Comparison of ENCODE assay signal across 10 mouse cellular contexts in genomic region chr12:73025490-73025889, GRCm38 (mm10). TPM values are rescaled to one million over a fixed set of nuclear protein-coding genes. Genes with fewer than 3 reads are reported as not detected.
A peak's percentile ranks its signal among the peaks of the same experiment; 100 is the strongest.
DNase-seq lines count a peak whose midpoint lies in the region; ATAC-seq and TF ChIP-seq lines count a peak whose summit lies in the region.
"Had no signal": no experiment of that assay in that cellular context is flagged by ENCODE, and none has a peak within 500 bp of the region (broad histone marks: within the 10 kb centered on the region; RNA-seq: fewer than 3 reads in every experiment).

No protein-coding gene starts in this region.

- no peak for ATAC-seq in embryonic facial prominence, embryonic 13.5 days (ENCODE audit: insufficient number of reproducible peaks, insufficient read depth, low FRiP score, low TSS enrichment, low read depth)
- no peak for ATAC-seq in midbrain, embryonic 13.5 days

- no peak for DNase-seq in embryonic facial prominence, embryonic 10.5 days (ENCODE audit: low spot score)
- peak; percentile 95 for DNase-seq in 3T3-L1 (ENCODE audit: low read depth, low spot score)
- DNase-seq in gastrocnemius, adult 2 months, result peak; percentile 97
- DNase-seq in heart, postnatal 4 days, result peak; percentile 89
- no peak for DNase-seq in frontal cortex, postnatal 10 days (ENCODE audit: low spot score in 2 of 2)
- no peak for DNase-seq in neural tube, embryonic 10.5 days (ENCODE audit: extremely low spot score, low spot score)
- DNase-seq: right cerebral cortex, postnatal 4 days had no signal

- H3K36me3 ChIP-seq in embryonic facial prominence, embryonic 13.5 days, result no peaks in the 10 kb centered on the region
- no peaks in the 10 kb centered on the region for H3K36me3 ChIP-seq in embryonic facial prominence, embryonic 10.5 days (replicated peaks)
- H3K36me3 ChIP-seq in midbrain, embryonic 13.5 days, result no peaks in the 10 kb centered on the region

- 0 out of 2 replicates have a peak overlapping the region, but pooled peaks have one; percentile 28 for H3K27ac ChIP-seq in embryonic facial prominence, embryonic 13.5 days
- H3K27ac ChIP-seq in embryonic facial prominence, embryonic 10.5 days (replicated peaks), result no peak overlapping the region
- H3K27ac ChIP-seq in gastrocnemius, adult 2 months, result peak overlapping the region; percentile 87
- no peak overlapping the region for H3K27ac ChIP-seq in midbrain, embryonic 13.5 days

- no peaks in the 10 kb centered on the region for H3K9me3 ChIP-seq in embryonic facial prominence, embryonic 13.5 days
- no peaks in the 10 kb centered on the region for H3K9me3 ChIP-seq in embryonic facial prominence, embryonic 10.5 days
- no peaks in the 10 kb centered on the region for H3K9me3 ChIP-seq in midbrain, embryonic 13.5 days

- H3K4me1 ChIP-seq in embryonic facial prominence, embryonic 13.5 days, result peaks cover 4% of the 10 kb centered on the region; the same call in 1 of the 2 replicates
- H3K4me1 ChIP-seq in embryonic facial prominence, embryonic 10.5 days, result no peaks in the 10 kb centered on the region
- H3K4me1 ChIP-seq in midbrain, embryonic 13.5 days (replicated peaks), result no peaks in the 10 kb centered on the region

- no peak overlapping the region for H3K4me2 ChIP-seq in embryonic facial prominence, embryonic 13.5 days
- no peak overlapping the region for H3K4me2 ChIP-seq in midbrain, embryonic 13.5 days (replicated peaks)
- H3K4me2 ChIP-seq: liver, embryonic 11.5 days had no signal

- H3K9ac ChIP-seq in embryonic facial prominence, embryonic 13.5 days, result no peak overlapping the region
- H3K9ac ChIP-seq in midbrain, embryonic 13.5 days (replicated peaks), result no peak overlapping the region

- TF ChIP-seq CTCF in gastrocnemius, adult 2 months (IDR thresholded peaks at IDR 0.05), result no peak

- no peaks in the 10 kb centered on the region for H3K27me3 ChIP-seq in embryonic facial prominence, embryonic 13.5 days
- no peaks in the 10 kb centered on the region for H3K27me3 ChIP-seq in embryonic facial prominence, embryonic 10.5 days (replicated peaks; ENCODE audit: low read depth, poor library complexity, severe bottlenecking)
- H3K27me3 ChIP-seq in midbrain, embryonic 13.5 days, result peaks cover 19% of the 10 kb centered on the region

- intact Hi-C loops in gastrocnemius, adult 2 months (cut with DNase I), result no loop called here

- 49% methylated on average over 8 of the region's 8 CpGs for WGBS in embryonic facial prominence, embryonic 13.5 days
- 72% methylated on average over 8 of the region's 8 CpGs for WGBS in embryonic facial prominence, embryonic 10.5 days
- WGBS in midbrain, embryonic 13.5 days, result 83% methylated on average over 8 of the region's 8 CpGs

- H3K4me3 ChIP-seq in embryonic facial prominence, embryonic 13.5 days, result no peak overlapping the region
- H3K4me3 ChIP-seq in embryonic facial prominence, embryonic 10.5 days, result no peak overlapping the region
- H3K4me3 ChIP-seq in gastrocnemius, adult 2 months, result peak overlapping the region; percentile 47
- H3K4me3 ChIP-seq in midbrain, embryonic 13.5 days (replicated peaks), result no peak overlapping the region

RNA-seq across cellular contexts. Expression of gene Six1, which starts 28.2 kb away (rescaled TPM):
- 34.3 and 35.0 TPM in 2 replicates for polyA plus RNA-seq in embryonic facial prominence, embryonic 13.5 days (2015; fragmentation: Nextera tagmentation; extraction: Ambion mirVana)
- polyA plus RNA-seq in embryonic facial prominence, embryonic 10.5 days (2016; fragmentation: Nextera tagmentation; extraction: Ambion mirVana), result 38.4 and 45.4 TPM in 2 replicates
- 10 to 100 TPM; 59.8 to 68.4 TPM for total RNA-seq in gastrocnemius, adult 2 months (2021)
- total RNA-seq in heart, postnatal 4 days (2021), result under 1 TPM; 0.19 to 0.54 TPM
- 0.64 and 0.70 TPM in 2 replicates for polyA plus RNA-seq in midbrain, embryonic 13.5 days (2015; fragmentation: Nextera tagmentation; extraction: Ambion mirVana)

Comparison
In these comparisons a context has a peak if more than half of its experiments do, and no peak if none do; other contexts are left out.
1. H3K27ac ChIP-seq: peak in embryonic facial prominence, embryonic 13.5 days (single experiment) and gastrocnemius, adult 2 months (single experiment); none in embryonic facial prominence, embryonic 10.5 days (single experiment) and midbrain, embryonic 13.5 days (single experiment).
2. DNase-seq: peak in 3T3-L1 (single experiment), gastrocnemius, adult 2 months (single experiment) and heart, postnatal 4 days (single experiment); none in embryonic facial prominence, embryonic 10.5 days (single experiment), frontal cortex, postnatal 10 days (0 of 2) and neural tube, embryonic 10.5 days (single experiment).
3. RNA of gene Six1, which starts 28.2 kb away (polyA plus RNA-seq): 38.4 to 45.4 TPM in embryonic facial prominence, embryonic 10.5 days and 34.3 to 35.0 TPM in embryonic facial prominence, embryonic 13.5 days; 0.64 to 0.70 TPM in midbrain, embryonic 13.5 days; every median in the first group is over 10 times any median in the second.